Mouse (Mus musculus): ENCODE results near the gene Ankrd42. TPM values are rescaled to one million over a fixed set of nuclear protein-coding genes. Genes with fewer than 3 reads are reported as not detected.

Gene Ankrd42
- polyA plus RNA-seq, 1 experiment: 0.39 TPM

GRCm38 (mm10) chr7:92583567-92583966 is 53.4 kb downstream of the Ankrd42 start:
- no peaks in the 10 kb centered on the region for H3K4me1 ChIP-seq (ENCODE audit: control insufficient read depth, insufficient read depth, low read length)
- H3K4me3 ChIP-seq (ENCODE audit: insufficient read depth, low read length): no peak overlapping the region
- TF ChIP-seq CTCF (IDR thresholded peaks at IDR 0.05; ENCODE audit: low read depth, low read length) (no peak), POLR2A (IDR thresholded peaks at IDR 0.05; ENCODE audit: borderline replicate concordance, low read depth, low read length) (no peak)
- H3K27ac ChIP-seq (ENCODE audit: insufficient read depth, low read depth, low read length): no peak overlapping the region

GRCm38 (mm10) chr7:92580491-92581207 is 56.3 kb downstream of the Ankrd42 start:
- Histone ChIP-seq H3K4me1 (ENCODE audit: control insufficient read depth, insufficient read depth, low read length) (no peaks in the 10 kb centered on the region), H3K4me3 (ENCODE audit: insufficient read depth, low read length) (no peak overlapping the region), H3K27ac (ENCODE audit: insufficient read depth, low read depth, low read length) (no peak overlapping the region)
- TF ChIP-seq POLR2A (IDR thresholded peaks at IDR 0.05; ENCODE audit: borderline replicate concordance, low read depth, low read length) (no peak), CTCF (IDR thresholded peaks at IDR 0.05; ENCODE audit: low read depth, low read length) (no peak)

- Histone ChIP-seq H3K4me1 (ENCODE audit: control insufficient read depth, insufficient read depth, low read length) (peaks cover 12% of the 10 kb centered on the region), H3K27ac (ENCODE audit: insufficient read depth, low read depth, low read length) (no peak overlapping the region), H3K4me3 (ENCODE audit: insufficient read depth, low read length) (no peak overlapping the region)
- TF ChIP-seq POLR2A (IDR thresholded peaks at IDR 0.05; ENCODE audit: borderline replicate concordance, low read depth, low read length) (no peak), CTCF (IDR thresholded peaks at IDR 0.05; ENCODE audit: low read depth, low read length) (no peak)
These were observed 70.2 kb downstream of the Ankrd42 start for GRCm38 (mm10) chr7:92566775-92567174.

GRCm38 (mm10) chr7:92560986-92561876 is 75.7 kb downstream of the Ankrd42 start, which contains the start of gene Ccdc90b:
Ccdc90b (plus strand) TSS chr7:92561149.
- no peak for TF ChIP-seq POLR2A (IDR thresholded peaks at IDR 0.05; ENCODE audit: borderline replicate concordance, low read depth, low read length)
- no peak for TF ChIP-seq CTCF (IDR thresholded peaks at IDR 0.05; ENCODE audit: low read depth, low read length)
- H3K27ac ChIP-seq (ENCODE audit: insufficient read depth, low read depth, low read length): peak within 1 kb of the TSS; percentile 50
- H3K4me1 ChIP-seq (ENCODE audit: control insufficient read depth, insufficient read depth, low read length): peaks cover 8% of the 10 kb centered on the region

GRCm38 (mm10) chr7:92558744-92559143 is 78.2 kb downstream of the Ankrd42 start:
- Histone ChIP-seq H3K27ac (ENCODE audit: insufficient read depth, low read depth, low read length) (no peak overlapping the region), H3K4me1 (ENCODE audit: control insufficient read depth, insufficient read depth, low read length) (peaks cover 4% of the 10 kb centered on the region)
- TF ChIP-seq CTCF (IDR thresholded peaks at IDR 0.05; ENCODE audit: low read depth, low read length) (no peak), POLR2A (IDR thresholded peaks at IDR 0.05; ENCODE audit: borderline replicate concordance, low read depth, low read length) (no peak)

More at GRCm38 (mm10) chr7:92560986-92561876, 75.7 kb downstream of the Ankrd42 start, which contains the start of gene Ccdc90b:
- H3K4me3 ChIP-seq (ENCODE audit: insufficient read depth, low read length): peak within 1 kb of the TSS; percentile 72

GRCm38 (mm10) chr7:92550990-92551392 is 86.0 kb downstream of the Ankrd42 start:
- TF ChIP-seq CTCF (IDR thresholded peaks at IDR 0.05; ENCODE audit: low read depth, low read length): no peak
- TF ChIP-seq POLR2A (IDR thresholded peaks at IDR 0.05; ENCODE audit: borderline replicate concordance, low read depth, low read length): no peak
- no peak overlapping the region for H3K27ac ChIP-seq (ENCODE audit: insufficient read depth, low read depth, low read length)
- no peaks in the 10 kb centered on the region for H3K4me1 ChIP-seq (ENCODE audit: control insufficient read depth, insufficient read depth, low read length)
- H3K4me3 ChIP-seq (ENCODE audit: insufficient read depth, low read length): no peak overlapping the region

More at GRCm38 (mm10) chr7:92558744-92559143, 78.2 kb downstream of the Ankrd42 start:
- H3K4me3 ChIP-seq (ENCODE audit: insufficient read depth, low read length): no peak overlapping the region

- H3K4me3 ChIP-seq (ENCODE audit: insufficient read depth, low read length): no peak overlapping the region
- H3K27ac ChIP-seq (ENCODE audit: insufficient read depth, low read depth, low read length): no peak overlapping the region
- TF ChIP-seq CTCF (IDR thresholded peaks at IDR 0.05; ENCODE audit: low read depth, low read length) (no peak), POLR2A (IDR thresholded peaks at IDR 0.05; ENCODE audit: borderline replicate concordance, low read depth, low read length) (no peak)
- H3K4me1 ChIP-seq (ENCODE audit: control insufficient read depth, insufficient read depth, low read length): no peaks in the 10 kb centered on the region
These were observed 86.5 kb downstream of the Ankrd42 start for GRCm38 (mm10) chr7:92550248-92550989.

- Histone ChIP-seq H3K4me1 (ENCODE audit: control insufficient read depth, insufficient read depth, low read length) (no peaks in the 10 kb centered on the region), H3K4me3 (ENCODE audit: insufficient read depth, low read length) (no peak overlapping the region), H3K27ac (ENCODE audit: insufficient read depth, low read depth, low read length) (no peak overlapping the region)
- no peak for TF ChIP-seq POLR2A (IDR thresholded peaks at IDR 0.05; ENCODE audit: borderline replicate concordance, low read depth, low read length)
- TF ChIP-seq CTCF (IDR thresholded peaks at IDR 0.05; ENCODE audit: low read depth, low read length): no peak
These were observed 90.2 kb downstream of the Ankrd42 start for GRCm38 (mm10) chr7:92546763-92547162.

- TF ChIP-seq CTCF (IDR thresholded peaks at IDR 0.05; ENCODE audit: low read depth, low read length) (no peak), POLR2A (IDR thresholded peaks at IDR 0.05; ENCODE audit: borderline replicate concordance, low read depth, low read length) (no peak)
- Histone ChIP-seq H3K4me3 (ENCODE audit: insufficient read depth, low read length) (no peak overlapping the region), H3K4me1 (ENCODE audit: control insufficient read depth, insufficient read depth, low read length) (no peaks in the 10 kb centered on the region), H3K27ac (ENCODE audit: insufficient read depth, low read depth, low read length) (no peak overlapping the region)
These were observed 104.4 kb downstream of the Ankrd42 start for GRCm38 (mm10) chr7:92532351-92533036.

Other genes with a start within 250 kb of the Ankrd42 start
- gene Ccdc90b, start 76.0 kb downstream of the Ankrd42 start, polyA plus RNA-seq (2012; ENCODE audit: insufficient read depth, insufficient read length, missing spikeins): 22.1 and 22.2 TPM in 2 replicates
- gene Pcf11, start 32.8 kb upstream of the Ankrd42 start, polyA plus RNA-seq (2012; ENCODE audit: insufficient read depth, insufficient read length, missing spikeins): 41.8 and 46.8 TPM in 2 replicates
- gene Rab30, start 104.5 kb upstream of the Ankrd42 start, polyA plus RNA-seq (2012; ENCODE audit: insufficient read depth, insufficient read length, missing spikeins): 0.71 TPM in 1 of 2 replicates, not detected in the other
- 2.7 and 4.1 TPM in 2 replicates for gene Ddias, start 237.1 kb upstream of the Ankrd42 start, polyA plus RNA-seq (2012; ENCODE audit: insufficient read depth, insufficient read length, missing spikeins)
- gene Prcp, start 237.3 kb upstream of the Ankrd42 start, polyA plus RNA-seq (2012; ENCODE audit: insufficient read depth, insufficient read length, missing spikeins): 143 and 146 TPM in 2 replicates